Mouse (Mus musculus): ENCODE data around the gene Bphl.

Bphl gene

DNA sequence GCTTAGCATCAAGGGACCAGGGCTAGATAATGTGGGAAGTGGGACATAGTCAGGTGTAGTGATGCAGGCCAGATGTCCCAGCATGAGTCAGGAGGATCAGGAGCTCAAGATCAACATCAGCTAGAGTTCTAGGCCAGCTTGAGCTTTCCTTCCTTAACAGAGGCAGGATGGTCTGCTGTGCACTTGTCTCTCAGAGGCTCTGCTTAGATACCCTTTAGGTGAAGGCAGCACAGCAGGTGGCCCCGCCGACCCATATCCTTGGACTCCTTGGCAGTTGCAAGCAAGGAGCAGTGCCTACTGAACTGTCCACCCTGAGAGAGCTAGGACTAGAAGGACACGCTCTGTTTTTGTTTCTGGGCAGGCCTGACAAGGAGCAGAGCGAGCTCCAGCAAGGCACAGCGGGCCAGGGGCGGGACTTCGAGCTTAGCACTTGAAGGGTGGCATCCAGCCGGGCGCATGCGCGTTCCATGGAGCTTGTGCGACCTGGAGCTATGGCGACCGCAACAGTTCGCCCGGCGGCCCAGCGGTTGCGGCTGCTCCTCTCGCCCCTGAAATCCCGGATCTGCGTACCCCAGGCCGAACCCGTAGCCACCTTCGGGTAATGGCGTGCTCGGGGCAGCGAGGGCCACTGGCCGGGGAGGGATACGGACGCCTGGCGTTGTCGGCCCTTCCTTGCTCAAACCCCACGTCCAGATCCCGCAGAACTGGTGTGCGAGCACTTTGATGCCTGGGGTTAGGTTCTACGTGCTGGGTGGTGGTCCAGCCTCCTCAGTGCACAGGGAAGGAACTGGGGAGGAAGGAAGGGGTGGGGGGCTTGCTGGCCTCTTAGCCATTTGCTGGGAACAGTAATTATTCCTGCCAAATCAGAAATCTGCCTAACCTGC, at the start of gene Bphl:
Gene Bphl, plus strand, starts transcription at position 426 of the 884 bp plus-strand sequence.
- DNase-seq (ENCODE audit: low read depth, low spot score) = peak; percentile 93

DNA sequence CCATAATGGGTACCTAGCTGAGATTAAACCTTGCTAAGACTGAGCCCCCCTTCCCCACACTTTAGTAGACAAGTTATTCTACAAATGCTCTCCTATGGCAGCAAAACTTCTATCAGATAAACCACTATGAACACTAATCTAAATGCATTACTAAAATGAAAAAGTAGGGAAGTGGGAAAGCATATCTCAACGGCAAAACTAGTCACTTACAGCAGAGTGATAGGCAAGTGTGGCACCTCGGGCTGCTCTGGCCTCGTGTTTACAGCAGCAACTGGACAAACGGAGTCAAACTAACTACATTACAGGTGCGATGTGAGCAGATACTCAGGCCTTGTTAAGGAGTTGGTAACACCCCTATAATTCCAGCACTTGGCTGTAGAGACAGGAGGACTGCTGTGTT, 47.8 kb upstream of the Bphl start:
- peak; percentile 25 for DNase-seq (ENCODE audit: low read depth, low spot score)

DNA sequence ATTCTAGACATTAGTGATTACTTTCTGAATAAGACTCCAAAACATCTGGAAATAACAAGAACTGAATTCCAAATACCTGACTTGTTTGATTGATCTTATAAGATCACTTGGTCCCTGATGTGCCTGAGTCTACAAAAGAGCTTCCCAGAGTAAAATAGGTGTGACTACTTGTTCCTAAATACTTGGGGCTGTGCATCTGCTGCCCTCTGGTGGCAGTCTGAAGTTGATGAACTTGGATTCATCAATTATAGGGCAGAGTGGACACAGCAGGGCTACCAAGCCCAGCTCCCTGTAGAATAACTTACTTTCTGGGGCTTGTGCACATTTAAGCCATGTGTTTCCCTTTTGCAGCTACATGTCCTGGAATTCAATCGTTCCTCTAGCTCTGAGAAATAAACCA, 42.2 kb upstream of the Bphl start:
- DNase-seq (ENCODE audit: low read depth, low spot score) = peak; percentile 88

DNA sequence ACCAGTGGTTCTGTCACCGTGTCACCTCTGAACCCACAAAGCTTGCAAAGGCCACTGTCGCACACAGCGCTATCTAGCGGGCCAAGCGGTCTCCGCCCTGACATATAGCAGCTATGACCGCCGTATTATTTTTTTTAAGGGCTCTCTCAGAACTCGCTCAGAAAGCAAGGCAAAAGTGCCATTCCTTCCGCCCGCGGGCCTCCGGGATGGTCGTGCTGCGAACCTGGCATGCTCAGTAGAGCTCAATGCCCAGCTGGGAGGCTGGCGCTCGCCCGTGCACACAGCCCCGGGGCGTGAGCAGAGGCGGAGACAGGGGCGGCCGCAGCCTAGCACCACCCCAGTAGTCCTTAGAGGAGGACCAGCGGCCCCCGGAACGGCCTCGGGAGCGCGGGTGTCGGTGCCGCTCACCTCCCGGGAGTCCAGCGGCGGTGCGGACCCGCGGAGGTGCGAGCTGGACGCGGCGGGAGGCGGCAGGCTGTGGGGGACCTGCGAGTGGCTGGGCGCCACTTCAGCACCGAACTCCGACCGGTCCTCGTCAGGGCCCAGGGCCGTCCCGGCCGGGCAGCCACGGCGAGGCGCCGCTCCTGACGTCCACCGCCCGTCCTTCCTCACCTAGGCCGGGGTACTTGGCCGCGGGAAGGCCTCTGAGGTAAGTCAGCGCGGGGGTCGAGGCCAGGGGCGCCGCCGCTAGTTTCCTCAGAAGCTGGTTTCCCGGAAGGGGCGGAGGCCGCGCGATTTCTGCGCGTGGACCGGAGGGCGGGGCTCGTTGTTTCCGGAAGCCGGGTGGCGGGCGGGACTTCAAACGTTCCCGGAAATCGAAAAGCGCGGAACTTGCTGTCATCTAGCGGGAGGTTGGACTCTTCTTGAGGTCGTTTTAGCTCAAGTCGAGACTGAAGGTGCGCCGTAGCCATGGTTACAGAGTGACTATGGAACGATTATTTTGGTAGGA, 35.1 kb upstream of the Bphl start, which contains the start of the genes Ripk1 and Serpinb6a:
Gene Ripk1, plus strand, starts transcription at position 306 of the 949 bp plus-strand sequence.
Gene Serpinb6a, minus strand, starts transcription at position 737 of the 949 bp plus-strand sequence.
- DNase-seq (ENCODE audit: low read depth, low spot score) = peak; percentile 88

DNA sequence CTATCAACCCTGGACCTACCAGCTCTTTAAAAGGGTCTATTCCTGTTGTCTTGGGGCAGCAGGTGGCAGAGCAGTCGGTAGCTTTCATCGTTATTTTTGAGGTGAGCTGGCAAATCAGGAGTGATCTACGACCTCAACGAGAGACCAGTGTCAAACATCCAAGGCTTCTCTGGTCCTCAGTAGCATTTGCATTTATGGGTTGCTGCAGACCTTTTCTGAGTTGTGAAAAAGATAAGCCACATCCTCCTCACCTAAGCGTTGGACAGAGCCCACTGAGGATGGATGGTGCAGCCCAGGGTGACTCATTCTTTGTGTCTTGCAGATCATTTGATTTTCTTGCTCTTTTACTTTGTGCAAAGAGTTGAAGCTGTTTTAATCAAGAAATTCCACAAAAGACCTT, 34.3 kb upstream of the Bphl start:
- DNase-seq (ENCODE audit: low read depth, low spot score) = no peak

DNA sequence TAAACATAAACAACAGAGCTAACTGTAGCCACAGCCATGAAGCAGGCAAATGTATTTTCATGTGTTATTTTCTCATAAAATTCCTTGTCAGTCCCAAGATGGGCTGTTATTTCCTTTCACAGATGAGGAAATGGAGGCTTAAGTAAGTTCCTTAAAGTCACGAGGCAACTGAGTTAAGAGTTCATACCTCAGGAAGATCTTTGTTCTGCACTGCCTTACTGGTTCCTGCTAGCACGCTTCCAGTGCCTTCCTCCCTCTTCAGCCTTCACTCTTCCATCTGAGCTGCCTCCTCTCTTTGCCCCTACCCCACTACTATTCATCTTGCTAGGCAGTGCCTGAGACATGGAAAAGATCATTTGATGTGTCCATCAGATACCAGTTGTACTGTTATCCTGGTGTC, 30.2 kb upstream of the Bphl start:
- DNase-seq (ENCODE audit: low read depth, low spot score) = no peak

DNA sequence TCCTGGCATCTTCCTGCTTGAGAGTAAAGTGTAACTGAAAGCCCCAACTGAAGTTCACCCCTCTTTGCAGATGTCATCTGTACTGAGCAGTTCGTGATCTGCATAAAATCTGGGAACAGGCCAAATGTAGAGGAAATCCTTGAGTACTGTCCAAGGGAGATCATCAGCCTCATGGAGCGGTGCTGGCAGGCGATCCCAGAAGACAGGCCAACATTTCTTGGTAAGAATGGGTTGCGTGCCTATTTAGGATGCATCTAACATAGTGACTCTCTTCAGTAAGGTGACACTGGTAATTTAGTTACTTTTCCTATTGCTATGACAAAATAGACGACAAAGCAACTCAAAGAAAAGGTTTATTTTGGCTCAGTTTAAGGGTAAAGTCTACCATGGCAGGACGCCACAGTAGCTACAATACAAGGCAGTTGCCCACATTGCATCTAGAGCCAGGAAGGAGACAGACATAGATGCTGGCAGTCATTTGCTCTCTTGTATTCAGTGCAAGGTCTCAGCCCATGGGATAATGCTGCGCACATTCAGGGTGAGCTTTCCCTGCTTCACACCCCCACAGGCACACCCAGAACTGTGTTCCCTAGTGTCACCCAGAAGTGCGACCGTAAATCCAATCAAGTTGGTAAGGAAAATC, 20.3 kb upstream of the Bphl start:
- no peak for DNase-seq (ENCODE audit: low read depth, low spot score)

DNA sequence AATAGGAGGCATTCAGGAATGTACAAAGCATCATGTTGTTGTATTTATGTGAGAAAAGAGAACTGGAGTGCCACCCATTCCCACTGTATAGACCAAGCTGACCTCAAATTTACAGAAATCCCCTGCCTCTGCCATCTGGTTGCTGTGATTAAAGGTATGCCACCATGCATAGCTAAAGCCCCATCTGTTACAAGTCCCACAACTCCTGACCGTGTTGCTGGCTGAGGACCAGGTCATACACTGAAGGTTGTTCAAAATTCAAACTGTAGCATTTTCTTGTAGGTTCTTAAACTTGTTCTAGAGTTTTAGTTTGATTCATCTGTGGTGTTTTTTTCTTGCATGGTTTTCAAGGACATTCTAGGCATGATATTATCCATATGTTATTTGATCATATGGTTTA, 18.9 kb upstream of the Bphl start:
- DNase-seq (ENCODE audit: low read depth, low spot score) = no peak

DNA sequence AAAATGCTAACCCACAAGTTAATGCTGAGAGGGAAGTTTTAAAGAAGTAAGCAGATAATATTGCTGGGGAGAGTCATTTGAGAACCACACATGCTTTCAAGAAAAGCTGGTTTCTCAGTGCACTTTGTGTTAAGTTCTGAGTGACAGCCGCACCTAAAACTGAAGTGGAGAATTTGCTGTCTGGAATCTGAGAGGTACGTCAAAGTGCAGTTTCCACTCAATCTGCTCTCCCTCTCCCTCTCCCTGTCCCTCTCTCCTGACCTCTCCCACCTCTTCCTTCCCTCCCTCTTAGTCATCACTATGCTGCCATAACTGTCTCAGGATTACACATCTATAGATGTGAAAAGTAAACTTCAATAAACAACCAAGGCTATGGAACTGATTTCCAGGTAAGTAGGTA, 15.4 kb upstream of the Bphl start:
- DNase-seq (ENCODE audit: low read depth, low spot score) = no peak

DNA sequence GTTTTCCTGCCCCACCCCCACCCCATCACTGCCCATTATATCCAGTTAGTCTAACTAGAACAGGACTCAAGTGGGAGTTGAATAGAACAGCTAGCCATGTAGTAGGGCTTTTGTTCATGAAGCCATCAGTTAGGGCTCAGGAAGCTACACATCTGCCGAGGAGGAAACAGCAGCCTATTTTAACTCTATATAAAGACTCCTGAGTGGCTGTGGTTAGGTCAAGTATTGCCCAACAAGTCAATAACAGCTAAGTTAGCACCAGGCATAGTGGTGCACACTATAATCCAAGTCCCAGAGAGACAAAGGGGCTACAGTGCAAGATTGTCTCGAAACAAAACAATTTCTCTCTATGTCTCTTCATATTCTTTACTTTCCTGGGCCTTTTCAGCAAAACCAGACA, 5.4 kb upstream of the Bphl start:
- DNase-seq (ENCODE audit: low read depth, low spot score) = no peak

DNA sequence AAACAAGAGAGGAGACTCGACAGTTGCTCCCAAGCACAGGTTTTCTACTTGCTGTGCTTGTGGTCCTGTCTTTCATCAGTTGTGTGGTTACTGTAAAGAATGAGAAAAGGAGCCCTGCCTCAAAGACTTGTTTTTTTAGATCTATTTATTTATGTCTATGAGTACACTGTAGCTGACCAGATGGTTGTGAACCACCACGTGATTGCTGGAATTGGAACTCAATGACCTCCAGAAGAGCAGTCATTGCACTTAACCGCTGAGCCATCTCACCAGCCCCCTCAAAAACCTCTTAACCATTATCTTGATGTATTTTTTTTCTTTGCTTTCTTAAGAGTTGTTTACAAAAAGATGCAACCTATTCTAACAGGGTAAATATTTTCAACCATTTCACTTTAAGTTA, 2.0 kb upstream of the Bphl start:
- no peak for DNase-seq (ENCODE audit: low read depth, low spot score)

DNA sequence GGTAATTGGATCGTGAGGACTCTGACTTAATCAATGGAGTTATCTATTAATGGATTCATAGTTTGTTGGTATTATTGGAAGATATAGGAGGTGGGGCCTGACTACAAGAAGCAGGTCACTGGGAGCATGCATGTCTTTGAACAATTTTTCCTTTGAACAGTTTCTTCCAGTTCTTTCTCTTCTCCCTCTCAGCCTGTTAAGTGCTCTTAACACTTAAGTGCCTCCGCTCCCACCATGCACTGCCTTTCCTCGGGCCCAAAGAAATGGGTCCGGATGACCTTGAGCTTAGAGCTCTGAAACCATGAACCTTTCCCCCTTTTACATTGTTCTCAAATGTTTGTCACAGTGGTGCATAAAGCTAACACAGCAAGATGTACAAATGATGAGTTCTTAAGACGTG, 671 bp upstream of the Bphl start:
- no peak for DNase-seq (ENCODE audit: low read depth, low spot score)

DNA sequence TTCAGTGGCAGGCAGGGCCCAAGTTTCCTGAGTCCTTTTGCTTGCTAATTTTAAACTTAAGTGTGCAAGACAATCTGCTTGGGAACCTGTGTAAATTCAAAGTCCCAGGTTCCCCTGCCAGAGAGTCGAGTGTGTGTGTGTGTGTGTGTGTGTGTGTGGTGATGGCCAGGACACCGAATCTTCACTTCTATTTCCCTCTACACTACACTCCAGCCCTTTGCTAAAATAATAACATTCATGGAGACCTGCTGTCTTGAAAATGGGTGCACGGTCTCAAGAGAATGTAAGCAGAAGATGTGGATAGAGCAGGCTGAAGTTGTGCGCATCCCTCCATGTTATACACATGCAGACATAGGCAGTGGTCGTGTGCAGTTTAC, 647 bp downstream of the Bphl start:
- no peak for DNase-seq (ENCODE audit: low read depth, low spot score)

DNA sequence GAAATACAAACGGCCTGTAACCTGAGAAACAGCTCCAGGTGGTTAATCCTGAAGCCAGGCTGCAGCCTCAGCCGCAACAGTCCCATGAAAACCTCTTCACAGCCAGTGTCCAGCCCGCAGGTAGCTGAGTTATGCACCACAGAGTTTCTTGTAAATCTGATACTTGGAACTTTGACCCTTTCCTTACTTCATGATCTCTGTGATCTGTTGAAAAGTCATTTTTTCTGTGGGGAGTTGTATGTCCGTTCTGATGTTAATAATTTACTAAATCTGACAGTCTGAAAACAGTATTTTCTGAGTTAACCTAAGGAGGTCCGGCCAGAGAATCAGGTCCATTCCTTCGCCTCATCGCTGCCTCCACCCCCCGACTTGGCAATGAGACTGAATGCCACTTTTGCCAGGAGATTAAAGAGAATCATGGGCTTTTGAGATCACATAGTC, 1.5 kb downstream of the Bphl start:
- DNase-seq (ENCODE audit: low read depth, low spot score) = no peak

DNA sequence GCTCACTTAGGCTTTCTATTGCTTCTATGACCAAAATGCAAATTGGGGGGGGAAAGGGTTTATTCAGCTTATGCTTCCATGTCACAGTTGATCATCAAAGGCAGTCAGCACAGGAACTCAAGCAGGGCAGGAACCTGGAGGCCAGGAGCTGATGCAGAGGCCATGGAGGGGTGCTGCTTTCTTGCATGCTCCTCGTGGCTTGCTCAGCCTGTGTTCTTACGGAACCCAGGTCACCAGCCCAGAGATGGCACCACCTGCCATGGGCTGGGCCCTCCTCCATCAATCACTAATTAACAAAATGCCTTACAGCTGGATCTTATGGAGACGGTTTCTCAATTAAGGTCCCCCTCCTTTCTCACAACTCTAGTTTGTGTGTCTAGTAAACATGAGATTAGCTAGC, 2.7 kb downstream of the Bphl start:
- DNase-seq (ENCODE audit: low read depth, low spot score) = no peak

DNA sequence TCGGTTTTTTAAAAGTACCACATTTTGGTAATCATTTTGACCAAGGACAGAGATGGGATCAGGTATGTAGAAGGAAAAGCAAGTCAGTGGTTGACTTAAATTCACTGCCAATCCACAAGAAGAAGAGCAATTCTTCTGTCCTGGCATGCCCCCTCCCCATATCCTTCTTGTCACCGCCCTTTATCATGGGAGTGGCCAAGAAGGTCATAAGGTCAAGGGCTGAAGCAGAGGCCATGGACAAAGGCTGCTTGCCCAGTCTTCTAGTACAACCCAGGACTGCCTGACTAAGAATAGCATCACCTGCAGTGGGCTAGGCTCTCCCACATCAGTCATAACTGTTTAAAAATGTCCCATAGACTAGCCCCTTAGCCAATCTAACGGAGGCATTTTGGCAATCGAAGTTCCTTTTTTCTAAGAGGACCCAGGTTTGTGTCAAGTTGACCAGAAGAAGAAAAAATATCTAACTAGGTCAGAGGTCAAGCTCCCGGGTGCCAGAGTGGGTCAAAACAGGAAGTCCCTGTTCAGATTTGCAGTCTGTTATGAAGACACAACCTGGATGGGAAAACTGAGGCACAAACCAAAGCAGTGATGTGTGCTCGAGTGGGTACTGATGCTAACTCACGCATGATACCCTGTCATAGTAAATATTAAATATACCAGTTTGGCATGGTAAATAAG, 6.5 kb downstream of the Bphl start:
- no peak for DNase-seq (ENCODE audit: low read depth, low spot score)

DNA sequence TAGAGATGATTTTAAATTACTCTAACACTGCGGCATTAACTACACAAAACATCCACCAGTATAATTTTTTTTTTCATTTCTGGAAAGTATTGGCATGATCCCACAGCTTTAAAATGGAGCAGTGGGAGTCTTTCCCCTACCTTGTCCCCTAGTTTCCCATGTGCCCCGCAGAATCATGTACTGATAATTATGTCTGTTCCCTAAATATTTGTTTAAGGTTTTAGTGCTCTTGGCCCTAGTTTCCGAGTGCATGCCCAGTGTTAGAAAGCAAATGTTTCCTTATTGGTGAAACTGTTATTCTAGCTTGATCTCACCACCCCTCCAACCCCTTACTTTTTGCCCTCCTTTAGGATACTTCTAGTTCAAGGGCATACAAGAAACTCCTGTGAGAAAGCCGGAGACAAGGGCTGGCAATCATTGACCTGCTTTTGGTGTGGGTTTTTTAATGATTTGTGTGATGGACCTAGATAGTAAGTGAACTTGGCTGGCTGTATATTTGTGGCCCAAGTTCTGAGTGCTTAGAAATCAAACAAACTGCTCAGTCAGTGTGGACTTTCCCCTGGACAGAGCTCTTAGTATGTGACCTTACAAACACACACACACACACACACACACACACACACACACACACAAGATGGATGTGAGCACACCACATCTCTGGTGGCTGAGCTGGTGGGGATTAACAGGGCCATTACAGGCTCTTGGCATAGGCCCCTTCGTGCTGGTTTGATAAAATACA, 8.3 kb downstream of the Bphl start:
- DNase-seq (ENCODE audit: low read depth, low spot score) = no peak

DNA sequence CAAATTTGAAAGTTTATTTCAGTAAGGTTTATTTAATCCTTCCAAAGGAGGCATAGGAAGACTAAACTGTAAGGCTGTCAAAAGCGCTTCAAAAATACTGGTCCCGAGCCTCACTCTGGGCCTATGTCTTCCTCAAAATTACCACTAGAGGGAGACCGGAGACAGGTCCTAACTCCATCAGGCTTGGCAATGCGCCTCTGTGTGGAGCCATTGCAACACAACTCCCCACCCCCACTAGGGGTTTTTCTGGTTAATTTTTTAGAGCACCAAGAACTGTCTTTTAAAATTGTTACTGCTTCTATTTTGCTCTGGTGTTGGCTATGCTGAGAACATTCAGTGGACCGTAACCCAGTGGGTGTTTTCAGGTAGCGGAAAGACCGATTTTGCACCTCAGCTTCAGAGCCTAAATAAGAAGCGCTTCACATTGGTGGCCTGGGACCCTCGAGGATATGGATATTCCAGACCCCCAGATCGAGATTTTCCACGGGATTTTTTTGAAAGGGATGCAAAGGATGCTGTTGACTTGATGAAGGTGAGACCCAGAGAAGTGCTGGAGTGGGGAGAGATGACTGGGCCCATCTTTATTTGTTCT, 9.1 kb downstream of the Bphl start:
- DNase-seq (ENCODE audit: low read depth, low spot score) = peak; percentile 81

DNA sequence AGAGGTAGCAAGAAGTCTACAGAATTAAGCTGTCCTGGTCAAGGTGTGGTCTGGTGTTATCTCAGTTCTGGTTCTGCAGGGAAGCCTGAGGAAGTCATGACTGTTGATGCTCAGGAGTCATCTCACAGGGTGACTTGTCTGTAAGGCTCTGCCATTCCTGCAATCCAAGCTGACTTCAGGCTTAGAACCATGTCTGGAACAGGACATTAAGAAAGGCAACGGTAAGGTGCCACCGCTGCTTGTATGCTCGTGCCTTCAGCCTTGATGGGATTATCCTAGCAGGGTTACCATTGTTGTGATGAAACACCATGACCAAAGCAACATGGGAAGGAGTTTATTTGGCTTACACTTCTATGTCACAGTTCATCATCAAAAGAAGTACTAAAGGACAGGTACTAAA, 10.1 kb downstream of the Bphl start:
- no peak for DNase-seq (ENCODE audit: low read depth, low spot score)

DNA sequence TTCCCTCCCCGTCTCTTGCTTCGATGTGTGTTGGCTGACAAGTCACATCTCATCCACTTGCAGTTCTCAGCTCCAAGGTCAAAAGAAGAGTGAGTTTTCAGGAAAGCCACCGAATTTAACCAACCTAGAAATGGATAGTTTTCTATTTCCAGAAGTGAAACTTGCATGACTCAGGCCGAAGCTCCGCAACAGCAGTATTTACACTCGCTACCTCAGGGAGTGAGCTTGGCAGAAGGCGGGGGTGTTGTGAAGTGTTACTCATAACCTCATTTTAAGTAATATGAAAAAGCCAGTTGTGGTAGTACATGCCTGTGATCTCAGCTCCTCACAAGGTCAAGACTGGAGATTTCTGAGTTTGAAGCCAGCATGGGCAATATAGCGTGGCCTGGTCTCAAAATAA, 13.1 kb downstream of the Bphl start:
- no peak for DNase-seq (ENCODE audit: low read depth, low spot score)
